Mouse (Mus musculus): ENCODE data around the gene Bcl2l10. TPM values are rescaled to one million over a fixed set of nuclear protein-coding genes. Genes with fewer than 3 reads are reported as not detected.

The Bcl2l10 gene
- total and polyA plus RNA-seq, 3 experiments: not detected

- in situ Hi-C loops (cut with MboI; ENCODE audit: low pct_ligation_motif_present, low pct_unique_long_range_greater_than_20kb, low sequenced_read_pairs) (no loop called here), dilution Hi-C loops (cut with MboI; ENCODE audit: extremely low pct_ligation_motif_present, extremely low pct_unique_long_range_greater_than_20kb, low sequenced_read_pairs) (no loop called here)
- DNase-seq (ENCODE audit: extremely low read depth): no peak
- no peaks in the 10 kb centered on the region for H3K79me2 ChIP-seq (replicated peaks; ENCODE audit: control insufficient read depth, extremely low read depth, insufficient read depth, poor library complexity, severe bottlenecking)
- no peak overlapping the region for H3K27ac ChIP-seq (ENCODE audit: insufficient read depth, low read depth)
- TF ChIP-seq BHLHE40 (IDR thresholded peaks at IDR 0.05; ENCODE audit: low read depth, low read length) (no peak), ETS1 (conservative IDR thresholded peaks at IDR 0.05; ENCODE audit: low read depth, low read length) (no peak), JUND (conservative IDR thresholded peaks at IDR 0.05; ENCODE audit: low read depth, low read length) (no peak), POLR2A (IDR thresholded peaks at IDR 0.05; ENCODE audit: low read depth, low read length) (no peak), MAZ (IDR thresholded peaks at IDR 0.05; ENCODE audit: low read depth, low read length) (no peak), ZNF384 (IDR thresholded peaks at IDR 0.05; ENCODE audit: low read depth, low read length) (no peak), NELFE (IDR thresholded peaks at IDR 0.05; ENCODE audit: low read depth, low read length) (no peak), JUN (IDR thresholded peaks at IDR 0.05; ENCODE audit: insufficient read depth, low read depth, low read length) (no peak), IRF4 (IDR thresholded peaks at IDR 0.05; ENCODE audit: low read depth, low read length) (no peak), CTCF (conservative IDR thresholded peaks at IDR 0.05 in 1 of 2, IDR thresholded peaks at IDR 0.05 in 1 of 2; ENCODE audit: low read depth in 2 of 2, low read length in 2 of 2) (no peak), MAFK (IDR thresholded peaks at IDR 0.05; ENCODE audit: insufficient replicate concordance, low read length) (no peak), RAD21 (IDR thresholded peaks at IDR 0.05; ENCODE audit: low read depth, low read length) (no peak), ELF1 (IDR thresholded peaks at IDR 0.05; ENCODE audit: low read depth, low read length) (no peak), ZKSCAN1 (IDR thresholded peaks at IDR 0.05; ENCODE audit: borderline replicate concordance, low read depth, low read length) (no peak)
- no peak overlapping the region for H3K9ac ChIP-seq (ENCODE audit: insufficient read depth, low read depth)
- H3K4me1 ChIP-seq (ENCODE audit: control insufficient read depth in 1 of 2, insufficient read depth in 2 of 2): peaks cover 17 to 23% of the 10 kb centered on the region in 2 experiments
- no peaks in the 10 kb centered on the region for H3K9me3 ChIP-seq (replicated peaks; ENCODE audit: low read length)
- H3K4me2 ChIP-seq (ENCODE audit: insufficient read depth, low read depth, poor library complexity, severe bottlenecking): no peak overlapping the region
- H3K36me3 ChIP-seq (replicated peaks in 1 of 2; ENCODE audit: control insufficient read depth in 1 of 2, insufficient read depth in 1 of 2, low read length in 1 of 2): peaks cover 6 to 21% of the 10 kb centered on the region in 2 experiments
- H3K4me3 ChIP-seq (replicated peaks in 1 of 3; ENCODE audit: low read depth in 2 of 3, low read length in 2 of 3, poor library complexity in 1 of 3): no peak overlapping the region
- no peaks in the 10 kb centered on the region for H3K27me3 ChIP-seq (replicated peaks)
These were observed 9.5 kb upstream of the Bcl2l10 start for GRCm38 (mm10) chr9:75338016-75338415.

- Histone ChIP-seq H3K9me3 (replicated peaks; ENCODE audit: low read length) (no peaks in the 10 kb centered on the region), H3K27me3 (replicated peaks) (no peaks in the 10 kb centered on the region), H3K4me2 (ENCODE audit: insufficient read depth, low read depth, poor library complexity, severe bottlenecking) (no peak overlapping the region), H3K27ac (ENCODE audit: insufficient read depth, low read depth) (no peak overlapping the region), H3K4me3 (replicated peaks in 1 of 3; ENCODE audit: low read depth in 2 of 3, low read length in 2 of 3, poor library complexity in 1 of 3) (no peak overlapping the region), H3K79me2 (replicated peaks; ENCODE audit: control insufficient read depth, extremely low read depth, insufficient read depth, poor library complexity, severe bottlenecking) (no peaks in the 10 kb centered on the region), H3K9ac (ENCODE audit: insufficient read depth, low read depth) (no peak overlapping the region), H3K36me3 (replicated peaks in 1 of 2; ENCODE audit: control insufficient read depth in 1 of 2, insufficient read depth in 1 of 2, low read length in 1 of 2) (peaks cover 6 to 18% of the 10 kb centered on the region in 2 experiments), H3K4me1 (ENCODE audit: control insufficient read depth in 1 of 2, insufficient read depth in 2 of 2) (peaks cover 4 to 5% of the 10 kb centered on the region in 2 experiments; a peak in 2 of 4 replicates)
- DNase-seq (ENCODE audit: extremely low read depth): no peak
- in situ Hi-C loops (cut with MboI; ENCODE audit: low pct_ligation_motif_present, low pct_unique_long_range_greater_than_20kb, low sequenced_read_pairs): no loop called here
- dilution Hi-C loops (cut with MboI; ENCODE audit: extremely low pct_ligation_motif_present, extremely low pct_unique_long_range_greater_than_20kb, low sequenced_read_pairs): no loop called here
- TF ChIP-seq MAX (IDR thresholded peaks at IDR 0.05; ENCODE audit: low read length) (no peak), TBP (conservative IDR thresholded peaks at IDR 0.05; ENCODE audit: low read depth, low read length) (no peak), JUN (IDR thresholded peaks at IDR 0.05; ENCODE audit: insufficient read depth, low read depth, low read length) (no peak), ELF1 (IDR thresholded peaks at IDR 0.05; ENCODE audit: low read depth, low read length) (no peak), SMC3 (IDR thresholded peaks at IDR 0.05; ENCODE audit: low read depth, low read length) (no peak), UBTF (IDR thresholded peaks at IDR 0.05; ENCODE audit: low read depth, low read length) (no peak), ZKSCAN1 (IDR thresholded peaks at IDR 0.05; ENCODE audit: borderline replicate concordance, low read depth, low read length) (no peak), EP300 (IDR thresholded peaks at IDR 0.05; ENCODE audit: low read length) (no peak), ZMIZ1 (IDR thresholded peaks at IDR 0.05; ENCODE audit: low read depth, low read length) (no peak), MYC (IDR thresholded peaks at IDR 0.05; ENCODE audit: low read depth, low read length) (no peak), ZNF384 (IDR thresholded peaks at IDR 0.05; ENCODE audit: low read depth, low read length) (no peak), IRF4 (IDR thresholded peaks at IDR 0.05; ENCODE audit: low read depth, low read length) (no peak), PAX5 (IDR thresholded peaks at IDR 0.05; ENCODE audit: low read length) (no peak), MAZ (IDR thresholded peaks at IDR 0.05; ENCODE audit: low read depth, low read length) (no peak)
These were observed 5.1 kb upstream of the Bcl2l10 start for GRCm38 (mm10) chr9:75342433-75342832.
